Mouse (Mus musculus): ENCODE results near the gene Gjd3. TPM values are rescaled to one million over a fixed set of nuclear protein-coding genes. Genes with fewer than 3 reads are reported as not detected.

Gjd3 gene
- not detected in 2 replicates for polyA plus RNA-seq (2011; ENCODE audit: insufficient read length, low read depth, missing spikeins)

- no peak within 1 kb of the TSS for H3K27ac ChIP-seq (ENCODE audit: insufficient read depth, low read length)
- no peaks in the 10 kb centered on the region for H3K4me1 ChIP-seq (ENCODE audit: control insufficient read depth, insufficient read depth, low read length)
- no peak for TF ChIP-seq CTCF (IDR thresholded peaks at IDR 0.05; ENCODE audit: borderline replicate concordance, insufficient read depth, low read length)
- H3K4me3 ChIP-seq (ENCODE audit: insufficient read depth, low read length) = peak within 1 kb of the TSS; percentile 44
Observed at GRCm38 (mm10) chr11:98982773-98983133, at the start of gene Gjd3. Gene Gjd3, minus strand, starts transcription at chr11:98983016.

- Histone ChIP-seq H3K4me1 (ENCODE audit: control insufficient read depth, insufficient read depth, low read length) (peaks cover 7% of the 10 kb centered on the region), H3K27ac (ENCODE audit: insufficient read depth, low read length) (no peak overlapping the region), H3K4me3 (ENCODE audit: insufficient read depth, low read length) (no peak overlapping the region)
- TF ChIP-seq POLR2A (IDR thresholded peaks at IDR 0.05; ENCODE audit: low read depth, low read length) (no peak), CTCF (IDR thresholded peaks at IDR 0.05; ENCODE audit: borderline replicate concordance, insufficient read depth, low read length) (no peak)
Observed at GRCm38 (mm10) chr11:99026899-99027440, 44.2 kb upstream of the Gjd3 start.

GRCm38 (mm10) chr11:99025878-99026277, 43.1 kb upstream of the Gjd3 start:
- H3K4me1 ChIP-seq (ENCODE audit: control insufficient read depth, insufficient read depth, low read length) = peaks cover 7% of the 10 kb centered on the region
- TF ChIP-seq POLR2A (IDR thresholded peaks at IDR 0.05; ENCODE audit: low read depth, low read length) (no peak), CTCF (IDR thresholded peaks at IDR 0.05; ENCODE audit: borderline replicate concordance, insufficient read depth, low read length) (no peak)
- H3K4me3 ChIP-seq (ENCODE audit: insufficient read depth, low read length) = no peak overlapping the region
- no peak overlapping the region for H3K27ac ChIP-seq (ENCODE audit: insufficient read depth, low read length)

- TF ChIP-seq CTCF (IDR thresholded peaks at IDR 0.05; ENCODE audit: borderline replicate concordance, insufficient read depth, low read length) (no peak), POLR2A (IDR thresholded peaks at IDR 0.05; ENCODE audit: low read depth, low read length) (no peak)
- Histone ChIP-seq H3K4me1 (ENCODE audit: control insufficient read depth, insufficient read depth, low read length) (peaks cover 7% of the 10 kb centered on the region), H3K4me3 (ENCODE audit: insufficient read depth, low read length) (peak overlapping the region; percentile 22), H3K27ac (ENCODE audit: insufficient read depth, low read length) (peak overlapping the region; percentile 34; the same call in 1 of the 2 replicates)
Observed at GRCm38 (mm10) chr11:99024468-99025134, 41.8 kb upstream of the Gjd3 start.

DNA sequence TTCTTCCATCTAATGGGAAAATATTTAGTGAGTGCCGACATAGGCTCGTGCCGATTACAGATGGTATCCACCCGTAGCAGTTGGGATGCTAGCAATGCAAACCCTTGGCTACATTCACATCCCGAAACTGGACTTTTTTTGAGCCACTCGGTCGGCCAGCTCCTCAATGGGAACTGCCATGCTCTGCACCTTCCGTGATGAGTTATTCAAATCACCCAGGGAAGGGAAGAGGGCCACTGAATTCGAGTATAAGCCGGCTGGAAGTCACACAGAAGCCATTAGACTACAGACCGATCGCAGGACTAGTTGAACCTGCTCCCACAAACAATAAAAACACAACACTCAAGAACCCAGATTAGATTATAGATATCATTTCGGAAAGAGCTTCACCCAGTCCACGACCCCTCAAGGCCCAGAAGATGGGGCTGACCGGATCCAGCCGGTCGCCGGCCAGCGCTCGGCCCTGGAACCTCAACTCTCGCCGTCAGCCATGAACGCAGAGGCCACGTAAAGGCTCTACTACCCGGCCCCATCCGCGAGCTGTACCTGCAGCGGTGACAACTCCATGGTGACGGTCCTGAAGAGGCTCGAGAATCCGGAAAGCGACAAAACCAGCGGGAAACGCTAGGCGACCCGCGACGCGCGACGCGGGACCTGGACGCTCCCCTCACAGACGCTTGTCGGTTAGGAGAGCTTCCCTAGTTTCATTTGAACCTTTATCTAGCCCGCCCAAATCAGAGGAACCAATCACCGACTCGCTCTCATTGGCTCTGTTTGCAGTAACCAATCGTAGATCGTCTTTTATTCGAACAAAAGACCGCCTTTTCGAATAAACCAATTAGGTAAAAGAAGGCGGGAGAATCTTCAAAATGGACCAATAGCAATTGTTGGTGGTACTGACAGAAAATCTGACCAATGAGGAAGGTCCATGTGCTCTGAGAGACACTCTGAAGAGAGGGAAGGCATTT, 41.0 kb upstream of the Gjd3 start, which contains the start of gene Top2a:
Gene Top2a (minus strand): TSS at position 690 of the 968 bp plus-strand sequence.
- Histone ChIP-seq H3K27ac (ENCODE audit: insufficient read depth, low read length) (peak within 1 kb of the TSS; percentile 34; the same call in 1 of the 2 replicates), H3K4me1 (ENCODE audit: control insufficient read depth, insufficient read depth, low read length) (peaks cover 7% of the 10 kb centered on the region), H3K4me3 (ENCODE audit: insufficient read depth, low read length) (peak within 1 kb of the TSS; percentile 78)
- TF ChIP-seq POLR2A (IDR thresholded peaks at IDR 0.05; ENCODE audit: low read depth, low read length) = peak; percentile 87
- TF ChIP-seq CTCF (IDR thresholded peaks at IDR 0.05; ENCODE audit: borderline replicate concordance, insufficient read depth, low read length) = no peak

GRCm38 (mm10) chr11:99023094-99023493, 40.3 kb upstream of the Gjd3 start:
- no peak overlapping the region for H3K27ac ChIP-seq (ENCODE audit: insufficient read depth, low read length)

DNA sequence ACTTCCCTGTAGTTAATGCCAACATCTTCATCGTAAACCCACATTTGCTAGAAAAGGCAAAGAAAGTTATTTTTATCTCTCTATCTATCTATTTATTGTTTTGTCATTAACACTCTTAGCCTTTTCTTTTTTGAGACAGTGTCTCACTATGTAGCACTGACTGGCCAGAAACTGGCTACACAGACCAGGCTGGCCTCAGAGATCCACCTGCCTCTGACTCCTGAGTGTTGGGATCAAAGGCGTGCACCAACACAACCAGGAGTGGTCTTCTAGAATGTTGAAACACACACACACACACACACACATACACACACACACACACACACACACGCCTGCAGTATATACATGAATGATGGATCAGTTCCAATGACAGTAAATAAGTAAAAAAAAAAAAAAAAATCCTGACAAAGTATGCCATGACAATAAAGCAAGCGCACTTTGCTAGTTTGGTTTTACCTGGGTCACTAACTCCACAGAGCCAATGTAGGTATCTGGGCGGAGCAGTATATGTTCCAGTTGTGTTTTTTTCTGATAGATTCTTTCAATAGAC, 39.6 kb upstream of the Gjd3 start:
- TF ChIP-seq CTCF (IDR thresholded peaks at IDR 0.05; ENCODE audit: borderline replicate concordance, insufficient read depth, low read length) = no peak
- TF ChIP-seq POLR2A (IDR thresholded peaks at IDR 0.05; ENCODE audit: low read depth, low read length) = no peak
- H3K27ac ChIP-seq (ENCODE audit: insufficient read depth, low read length) = no peak overlapping the region
- H3K4me3 ChIP-seq (ENCODE audit: insufficient read depth, low read length) = peak overlapping the region; percentile 56
- H3K4me1 ChIP-seq (ENCODE audit: control insufficient read depth, insufficient read depth, low read length) = peaks cover 7% of the 10 kb centered on the region

More at GRCm38 (mm10) chr11:99023094-99023493, 40.3 kb upstream of the Gjd3 start:
- peak overlapping the region; percentile 78 for H3K4me3 ChIP-seq (ENCODE audit: insufficient read depth, low read length)
- TF ChIP-seq POLR2A (IDR thresholded peaks at IDR 0.05; ENCODE audit: low read depth, low read length) = no peak
- no peak for TF ChIP-seq CTCF (IDR thresholded peaks at IDR 0.05; ENCODE audit: borderline replicate concordance, insufficient read depth, low read length)
- H3K4me1 ChIP-seq (ENCODE audit: control insufficient read depth, insufficient read depth, low read length) = peaks cover 7% of the 10 kb centered on the region

- peaks cover 10% of the 10 kb centered on the region for H3K4me1 ChIP-seq (ENCODE audit: control insufficient read depth, insufficient read depth, low read length)
- H3K4me3 ChIP-seq (ENCODE audit: insufficient read depth, low read length) = no peak overlapping the region
- no peak for TF ChIP-seq POLR2A (IDR thresholded peaks at IDR 0.05; ENCODE audit: low read depth, low read length)
- TF ChIP-seq CTCF (IDR thresholded peaks at IDR 0.05; ENCODE audit: borderline replicate concordance, insufficient read depth, low read length) = no peak
- H3K27ac ChIP-seq (ENCODE audit: insufficient read depth, low read length) = no peak overlapping the region
Observed at GRCm38 (mm10) chr11:99019844-99020243, 37.0 kb upstream of the Gjd3 start.

DNA sequence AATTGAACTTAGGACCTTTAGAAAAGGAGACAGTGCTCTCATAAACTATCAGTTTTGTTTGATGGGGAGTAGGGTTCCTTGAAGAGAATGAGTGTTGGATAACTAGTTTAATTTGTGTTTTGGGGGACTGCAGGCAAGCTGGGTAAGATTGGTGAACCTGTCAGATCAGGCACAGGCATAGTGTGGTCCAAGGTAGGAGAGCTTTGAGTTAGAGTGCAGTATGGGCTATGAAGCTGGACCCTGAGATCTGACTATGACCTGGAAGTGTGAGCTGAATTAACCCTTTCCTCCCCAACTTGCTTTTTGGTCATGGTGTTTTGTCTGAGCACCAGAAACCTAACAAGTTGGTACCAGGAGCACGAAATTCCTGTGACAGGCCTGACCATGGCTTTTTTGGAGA, 31.0 kb upstream of the Gjd3 start:
- no peak for TF ChIP-seq CTCF (IDR thresholded peaks at IDR 0.05; ENCODE audit: borderline replicate concordance, insufficient read depth, low read length)
- no peak for TF ChIP-seq POLR2A (IDR thresholded peaks at IDR 0.05; ENCODE audit: low read depth, low read length)
- Histone ChIP-seq H3K4me3 (ENCODE audit: insufficient read depth, low read length) (no peak overlapping the region), H3K27ac (ENCODE audit: insufficient read depth, low read length) (no peak overlapping the region), H3K4me1 (ENCODE audit: control insufficient read depth, insufficient read depth, low read length) (0 out of 2 replicates have a peak, but pooled peaks cover 2% of the 10 kb centered on the region)

Measured in embryonic fibroblast, embryonic 13.5 days (primary cell).